Mouse (Mus musculus) ovary, postnatal 10 days (tissue): ENCODE results near the gene Vim.
"Not testable (repeated sequence)": the region's sequence is repeated elsewhere in the genome, so short reads cannot be mapped to it uniquely, and the experiment has no call there.

ENCODE experiments used
- DNase-seq: peaks from one replicate; pipeline ENCODE4 v3.0.0; 2022; ENCODE audit warnings: low spot score

Gene Vim

GRCm38 (mm10) chr2:13570122-13570521 lies 3.6 kb upstream of the Vim start:
- DNase-seq: no peak

GRCm38 (mm10) chr2:13572101-13572553 lies 1.6 kb upstream of the Vim start:
- no peak for DNase-seq

DNA sequence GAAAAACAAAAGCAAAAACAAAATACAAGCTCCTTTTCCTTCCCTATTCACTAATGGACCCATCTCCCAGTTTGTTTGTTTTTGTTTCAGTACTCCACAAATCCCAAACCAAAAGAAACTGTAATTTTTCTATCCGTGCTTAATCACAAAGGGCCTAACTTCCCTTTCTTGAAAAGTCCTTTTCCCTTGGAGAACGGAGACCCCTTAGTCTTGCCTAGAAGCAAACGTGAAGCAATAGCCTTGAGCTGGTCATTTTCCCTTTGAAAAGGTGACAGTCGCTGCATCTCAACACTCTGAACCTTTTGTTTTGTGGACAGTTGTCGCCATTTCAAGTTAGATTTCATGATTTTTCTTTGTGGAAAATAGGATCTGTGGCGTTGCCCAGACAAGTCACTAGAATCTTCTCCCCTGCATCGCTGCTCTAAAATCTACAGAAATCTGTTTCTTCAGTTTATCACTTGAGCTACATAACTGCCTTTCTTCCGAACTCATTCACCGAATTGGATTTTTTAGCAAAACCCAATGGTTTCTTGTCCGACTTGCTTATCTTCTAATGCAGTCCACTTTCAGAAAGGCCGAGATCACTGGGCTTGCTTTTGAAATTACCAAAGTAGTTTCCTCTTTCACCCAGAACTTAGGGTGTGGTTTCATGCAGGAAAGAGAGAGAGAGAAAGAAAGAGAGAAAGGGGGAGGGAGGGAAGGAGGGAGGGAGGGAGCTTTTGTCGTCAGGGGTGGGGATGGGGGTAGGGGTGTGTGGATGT lies 900 bp upstream of the Vim start:
- no peak for DNase-seq

- peak; percentile 72 for DNase-seq
These were observed 506 bp downstream of the Vim start for GRCm38 (mm10) chr2:13574066-13574800.

GRCm38 (mm10) chr2:13574801-13575150 lies 1.0 kb downstream of the Vim start:
- no peak for DNase-seq

DNA sequence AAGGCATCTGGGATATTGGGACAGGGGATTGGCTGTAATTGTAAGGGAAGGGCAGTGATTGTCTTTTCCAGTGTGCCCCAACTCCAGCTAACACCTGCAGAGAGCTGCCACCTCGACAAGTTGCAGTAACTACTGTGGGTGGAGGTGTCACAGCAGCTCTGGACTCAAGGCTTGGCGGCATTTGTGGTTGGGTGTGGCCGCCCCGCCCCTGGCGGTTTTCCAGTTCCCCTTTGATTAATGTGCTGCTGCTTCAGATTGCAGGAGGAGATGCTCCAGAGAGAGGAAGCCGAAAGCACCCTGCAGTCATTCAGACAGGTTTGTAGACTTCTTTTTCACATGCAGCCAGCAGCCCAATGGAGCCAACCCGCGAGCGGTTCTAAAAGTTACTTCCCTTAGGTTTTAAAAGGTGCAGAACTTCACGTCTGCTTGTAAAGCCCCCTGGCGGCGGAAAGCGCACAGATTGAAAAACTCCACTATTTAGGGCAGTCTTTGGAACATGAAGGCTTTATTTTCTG lies 1.6 kb downstream of the Vim start:
- peak; percentile 58 for DNase-seq

- no peak for DNase-seq
These were observed 2.2 kb downstream of the Vim start for GRCm38 (mm10) chr2:13575926-13576325.

DNA sequence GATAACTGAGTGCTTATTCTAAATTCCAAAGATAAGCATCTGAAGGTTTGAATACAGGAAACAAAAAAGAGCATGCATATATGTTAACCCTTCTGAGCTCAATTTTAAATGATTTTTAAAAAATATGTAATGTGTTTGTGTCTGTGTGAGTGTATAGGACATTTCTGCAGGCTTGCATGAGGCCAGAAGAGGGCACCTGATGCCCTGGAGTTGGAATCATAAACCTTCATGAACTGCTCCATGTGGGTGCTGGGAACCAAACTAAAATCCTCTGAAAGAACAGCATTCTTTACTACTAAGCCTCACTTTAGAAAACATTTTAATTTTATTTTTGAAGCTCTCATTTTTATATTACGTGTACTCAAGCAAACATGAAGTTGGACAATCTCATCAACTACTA lies 3.7 kb downstream of the Vim start:
- no peak for DNase-seq

DNA sequence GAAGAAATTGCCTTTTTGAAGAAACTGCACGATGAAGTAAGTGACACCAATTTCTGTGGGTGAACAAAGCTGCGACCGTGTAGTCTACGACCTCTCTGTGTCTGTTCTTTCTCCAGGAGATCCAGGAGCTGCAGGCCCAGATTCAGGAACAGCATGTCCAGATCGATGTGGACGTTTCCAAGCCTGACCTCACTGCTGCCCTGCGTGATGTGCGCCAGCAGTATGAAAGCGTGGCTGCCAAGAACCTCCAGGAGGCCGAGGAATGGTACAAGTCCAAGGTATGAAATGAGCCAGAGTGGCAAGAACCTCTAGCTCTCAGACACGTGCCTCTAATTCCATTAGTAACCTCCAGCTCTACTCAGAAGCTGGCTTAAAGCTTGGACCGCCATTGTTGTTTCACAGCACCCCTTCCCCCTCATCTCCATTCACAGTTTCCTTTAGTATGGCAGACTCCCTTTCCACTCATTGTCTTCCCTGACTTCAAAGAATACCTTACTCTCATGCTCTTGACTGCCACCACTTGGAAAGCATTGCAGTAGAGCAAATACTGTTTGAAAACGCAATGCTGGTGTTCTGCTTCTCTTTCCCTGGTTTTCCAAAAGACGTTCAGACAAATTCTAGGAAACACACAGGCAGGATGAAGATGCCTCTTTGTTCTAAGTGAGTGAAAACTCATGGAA lies 4.9 kb downstream of the Vim start:
- DNase-seq: no peak

DNA sequence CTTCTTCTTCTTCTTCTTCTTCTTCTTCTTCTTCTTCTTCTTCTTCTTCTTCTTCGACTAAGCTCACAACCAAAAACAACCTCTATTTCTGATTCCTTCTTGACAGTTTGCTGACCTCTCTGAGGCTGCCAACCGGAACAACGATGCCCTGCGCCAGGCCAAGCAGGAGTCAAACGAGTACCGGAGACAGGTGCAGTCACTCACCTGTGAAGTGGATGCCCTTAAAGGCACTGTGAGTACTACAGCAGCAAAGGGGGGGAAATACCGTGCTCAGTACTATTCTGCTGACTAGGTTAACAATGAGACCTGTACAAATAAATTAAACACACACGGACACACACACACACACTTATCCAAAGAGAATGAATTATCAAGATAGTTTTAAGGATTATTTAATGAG lies 5.6 kb downstream of the Vim start:
- no peak for DNase-seq

- DNase-seq: no peak
These were observed 6.3 kb downstream of the Vim start for GRCm38 (mm10) chr2:13579991-13580390.

- no peak for DNase-seq
These were observed 8.5 kb downstream of the Vim start for GRCm38 (mm10) chr2:13582184-13582583.

DNA sequence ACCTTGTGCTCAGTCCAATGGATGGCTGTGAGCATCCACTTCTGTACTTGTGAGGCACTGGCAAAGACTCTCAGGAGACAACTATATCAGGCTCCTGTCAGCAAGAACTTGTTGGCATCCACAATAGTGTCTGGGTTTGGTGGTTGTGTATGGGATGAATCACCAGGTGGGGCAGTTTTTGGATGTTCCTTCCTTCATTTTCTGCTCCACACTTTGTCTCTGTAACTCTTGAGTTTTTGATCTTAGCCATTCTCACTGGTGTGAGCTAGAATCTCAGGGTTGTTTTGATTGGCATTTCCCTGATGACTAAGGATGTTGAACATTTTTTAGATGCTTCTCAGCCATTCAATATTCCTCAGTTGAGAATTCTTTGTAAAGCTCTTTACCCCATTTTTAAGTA lies 10.0 kb downstream of the Vim start:
- not testable (repeated sequence) for DNase-seq

DNA sequence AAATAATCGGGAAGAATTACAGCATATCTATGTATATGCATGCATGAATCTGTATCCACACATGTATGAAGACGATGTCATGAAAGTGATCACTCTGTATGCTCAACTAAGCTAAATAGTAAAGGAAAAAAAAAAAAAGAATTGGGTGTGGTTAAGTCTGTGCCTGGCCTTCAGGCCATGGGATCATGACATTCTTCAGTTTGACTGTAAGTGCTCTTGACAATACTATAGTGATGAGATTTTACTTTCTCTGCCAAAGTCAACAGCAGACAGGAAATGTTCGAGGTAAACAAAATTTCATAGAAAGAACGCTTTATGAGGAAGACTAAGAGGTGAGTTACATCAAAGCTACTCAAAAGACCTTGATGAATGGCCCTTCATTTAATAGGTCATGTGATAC lies 19.6 kb downstream of the Vim start:
- DNase-seq: no peak

GRCm38 (mm10) chr2:13596965-13597656 lies 23.4 kb downstream of the Vim start:
- DNase-seq: no peak

GRCm38 (mm10) chr2:13598166-13598565 lies 24.4 kb downstream of the Vim start:
- DNase-seq: no peak

DNA sequence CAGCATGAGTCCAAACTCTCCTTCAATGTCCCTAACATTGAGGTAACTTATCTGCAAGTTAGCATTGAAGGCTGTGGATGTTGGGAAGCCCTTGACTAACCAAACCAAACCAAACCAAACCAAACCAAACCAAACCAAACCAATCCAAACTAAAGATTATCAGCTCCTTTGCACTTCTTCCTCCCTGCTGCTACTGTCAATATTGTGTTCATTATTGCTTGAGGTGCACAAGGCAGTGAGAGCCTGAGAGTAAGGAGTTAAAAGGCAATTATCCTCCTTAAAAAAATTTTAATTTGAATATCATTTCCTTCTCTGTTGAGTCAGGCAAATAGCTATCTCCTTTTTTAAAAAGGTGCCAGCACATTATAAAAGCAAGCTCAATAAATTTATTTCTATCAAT lies 29.4 kb downstream of the Vim start:
- no peak for DNase-seq

GRCm38 (mm10) chr2:13603636-13604035 lies 29.9 kb downstream of the Vim start:
- DNase-seq: not testable (repeated sequence)

DNA sequence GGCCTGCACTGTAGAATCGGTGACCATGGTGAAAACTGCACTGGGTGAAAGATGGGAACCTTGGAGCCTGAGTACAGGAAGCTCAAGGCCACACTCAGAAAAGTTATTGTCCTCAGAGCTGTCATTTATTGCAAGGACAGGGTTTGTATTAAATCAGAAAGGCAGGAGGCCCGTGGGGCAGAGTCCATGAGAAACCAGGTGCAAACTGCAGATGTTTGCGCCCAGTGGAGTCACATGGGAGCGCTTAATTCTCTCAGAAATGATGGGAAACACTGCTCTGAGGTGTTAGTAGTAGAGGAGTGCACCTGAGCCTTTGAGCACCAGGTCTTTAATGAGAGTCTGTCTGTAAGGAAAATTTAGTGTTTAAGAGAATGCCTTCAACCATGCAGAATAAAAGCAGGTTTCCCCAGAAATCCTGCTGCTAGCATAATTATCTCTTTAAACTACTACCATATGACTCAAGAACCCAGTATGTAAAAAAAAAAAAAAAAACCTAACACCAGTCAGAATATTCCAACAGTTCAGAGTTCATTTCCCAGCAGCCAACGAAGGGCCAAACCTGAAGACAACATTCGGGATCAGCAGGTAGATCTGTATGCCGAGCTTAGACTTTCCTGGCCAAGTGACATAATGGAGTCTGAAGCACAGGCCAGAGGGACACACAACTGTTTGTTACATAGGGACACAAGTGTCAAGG lies 56.6 kb downstream of the Vim start:
- no peak for DNase-seq
